Mouse (Mus musculus) midbrain, embryonic 11.5 days (tissue): ENCODE measurements at regions not wholly inside any gene's neighbourhood (a gene's known extent, or its start where the extent isn't known, plus 50 kb on each side); places are given as distances from the start of the nearest gene placed in this dataset.
A peak's percentile ranks its signal among the peaks of the same experiment; 100 is the strongest.

Experiments
- ATAC-seq: fragments of 200-750 bp; cut with Nextera tagmentation; 2 replicates; pipeline ENCODE4 v1.8.0; 2017; ENCODE audit warnings: moderate TSS enrichment, moderate library complexity; ENCODE audit not compliant: low FRiP score
- DNase-seq: peaks from one replicate; pipeline ENCODE4 v3.0.0; 2015; ENCODE audit warnings: low spot score; ENCODE audit errors: missing footprints
- H3K27ac ChIP-seq: fragments of 300-500 bp; sonication (generic); 2 replicates; pipeline ENCODE4 v1.5.1; 2014; ENCODE audit warnings: low read depth, low read length
- H3K27me3 ChIP-seq: fragments of 300-500 bp; sonication (generic); 2 replicates; pipeline ENCODE4 v1.6.1; 2014; ENCODE audit warnings: mild to moderate bottlenecking, low read length, moderate library complexity, mixed read lengths; ENCODE audit not compliant: control insufficient read depth, insufficient read depth
- H3K36me3 ChIP-seq: fragments of 300-500 bp; sonication (generic); 2 replicates; pipeline ENCODE4 v1.6.1; 2014; ENCODE audit warnings: mild to moderate bottlenecking, low read length, moderate library complexity, mixed read lengths; ENCODE audit not compliant: control insufficient read depth, insufficient read depth
- H3K4me1 ChIP-seq: fragments of 300-500 bp; sonication (generic); 2 replicates; pipeline ENCODE4 v1.6.1; 2014; ENCODE audit warnings: low read length; ENCODE audit not compliant: control insufficient read depth, insufficient read depth
- H3K4me2 ChIP-seq: fragments of 300-500 bp; sonication (generic); 2 replicates; pipeline ENCODE4 v1.6.1; 2014; ENCODE audit warnings: mild to moderate bottlenecking, moderate library complexity
- H3K4me3 ChIP-seq: fragments of 300-500 bp; sonication (generic); 2 replicates; pipeline ENCODE4 v1.5.1; 2014; ENCODE audit warnings: low read depth, low read length
- H3K9ac ChIP-seq: fragments of 300-500 bp; sonication (generic); 2 replicates; pipeline ENCODE4 v1.6.1; 2014; ENCODE audit warnings: low read length
- H3K9me3 ChIP-seq: fragments of 300-500 bp; sonication (generic); 2 replicates; pipeline ENCODE4 v1.6.1; 2016; ENCODE audit warnings: low read length; ENCODE audit not compliant: control insufficient read depth
- WGBS: fragments of 180-500 bp; shearing (Covaris S2); extraction: QIAGEN DNeasy Blood & Tissue Kit; methylation state at CpG from one replicate; pipeline ENCODE4 v1.1.7; 2014; 5-methylcytosine and 5-hydroxymethylcytosine counted together

- H3K27ac ChIP-seq, result no peak overlapping the region
- no peaks in the 10 kb centered on the region for H3K9me3 ChIP-seq
- no peaks in the 10 kb centered on the region for H3K36me3 ChIP-seq
- 44% methylated on average over 1 of the region's 1 CpGs for WGBS
- H3K4me2 ChIP-seq, result no peak overlapping the region
- no peaks in the 10 kb centered on the region for H3K27me3 ChIP-seq
- no peak overlapping the region for H3K4me3 ChIP-seq
- ATAC-seq, result no peak
- no peak overlapping the region for H3K9ac ChIP-seq
- peak; percentile 86 for DNase-seq
- H3K4me1 ChIP-seq, result no peaks in the 10 kb centered on the region
These were observed 1909.6 kb upstream of the 5930422O12Rik start for GRCm38 (mm10) chr8:31518903-31519302.

GRCm38 (mm10) chr8:31520991-31521448 lies 1907.5 kb upstream of the 5930422O12Rik start:
- no peak overlapping the region for H3K4me3 ChIP-seq
- WGBS, result 62% methylated on average over 2 of the region's 2 CpGs
- H3K36me3 ChIP-seq, result no peaks in the 10 kb centered on the region
- H3K4me2 ChIP-seq, result no peak overlapping the region
- ATAC-seq (no peak), DNase-seq (no peak)
- no peaks in the 10 kb centered on the region for H3K9me3 ChIP-seq
- H3K27me3 ChIP-seq, result no peaks in the 10 kb centered on the region
- no peaks in the 10 kb centered on the region for H3K4me1 ChIP-seq
- H3K9ac ChIP-seq, result no peak overlapping the region
- no peak overlapping the region for H3K27ac ChIP-seq

GRCm38 (mm10) chr8:31525071-31525470 lies 1903.4 kb upstream of the 5930422O12Rik start:
- Histone ChIP-seq H3K36me3 (no peaks in the 10 kb centered on the region), H3K4me3 (no peak overlapping the region), H3K4me1 (no peaks in the 10 kb centered on the region), H3K9ac (no peak overlapping the region), H3K4me2 (no peak overlapping the region), H3K27ac (no peak overlapping the region), H3K27me3 (no peaks in the 10 kb centered on the region), H3K9me3 (no peaks in the 10 kb centered on the region)
- WGBS, result 87% methylated on average over 5 of the region's 5 CpGs
- DNase-seq (no peak), ATAC-seq (no peak)

- H3K9ac ChIP-seq, result no peak overlapping the region
- no peak overlapping the region for H3K4me2 ChIP-seq
- H3K4me3 ChIP-seq, result no peak overlapping the region
- H3K27ac ChIP-seq, result no peak overlapping the region
- DNase-seq (no peak), ATAC-seq (no peak)
- H3K27me3 ChIP-seq, result no peaks in the 10 kb centered on the region
- no peaks in the 10 kb centered on the region for H3K36me3 ChIP-seq
- no peaks in the 10 kb centered on the region for H3K9me3 ChIP-seq
- 91% methylated on average over 3 of the region's 3 CpGs for WGBS
- no peaks in the 10 kb centered on the region for H3K4me1 ChIP-seq
These were observed 1889.3 kb upstream of the 5930422O12Rik start for GRCm38 (mm10) chr8:31539251-31539650.

- Histone ChIP-seq H3K4me2 (no peak overlapping the region), H3K9me3 (no peaks in the 10 kb centered on the region), H3K27ac (no peak overlapping the region), H3K36me3 (no peaks in the 10 kb centered on the region), H3K27me3 (no peaks in the 10 kb centered on the region), H3K4me1 (no peaks in the 10 kb centered on the region), H3K9ac (no peak overlapping the region), H3K4me3 (no peak overlapping the region)
- 57% methylated on average over 4 of the region's 4 CpGs for WGBS
- no peak for DNase-seq
- no peak for ATAC-seq
These were observed 1886.9 kb upstream of the 5930422O12Rik start for GRCm38 (mm10) chr8:31541646-31542045.

- H3K27ac ChIP-seq, result no peak overlapping the region
- DNase-seq (no peak), ATAC-seq (peak; percentile 42; the same call in 1 of the 2 replicates)
- H3K4me2 ChIP-seq, result no peak overlapping the region
- H3K4me3 ChIP-seq, result no peak overlapping the region
- H3K4me1 ChIP-seq, result no peaks in the 10 kb centered on the region
- H3K9me3 ChIP-seq, result no peaks in the 10 kb centered on the region
- no peaks in the 10 kb centered on the region for H3K27me3 ChIP-seq
- H3K36me3 ChIP-seq, result no peaks in the 10 kb centered on the region
- no peak overlapping the region for H3K9ac ChIP-seq
These were observed 1854.4 kb upstream of the 5930422O12Rik start for GRCm38 (mm10) chr8:31574136-31574535.

GRCm38 (mm10) chr8:31576129-31576528 lies 1852.4 kb upstream of the 5930422O12Rik start:
- Histone ChIP-seq H3K4me1 (no peaks in the 10 kb centered on the region), H3K27ac (no peak overlapping the region), H3K4me2 (no peak overlapping the region), H3K9me3 (no peaks in the 10 kb centered on the region), H3K4me3 (no peak overlapping the region), H3K9ac (no peak overlapping the region), H3K27me3 (no peaks in the 10 kb centered on the region), H3K36me3 (no peaks in the 10 kb centered on the region)
- DNase-seq, result no peak
- ATAC-seq, result no peak
- 73% methylated on average over 2 of the region's 2 CpGs for WGBS

GRCm38 (mm10) chr8:31584661-31585060 lies 1843.8 kb upstream of the 5930422O12Rik start:
- Histone ChIP-seq H3K9me3 (no peaks in the 10 kb centered on the region), H3K36me3 (no peaks in the 10 kb centered on the region), H3K4me3 (no peak overlapping the region), H3K9ac (no peak overlapping the region), H3K27me3 (no peaks in the 10 kb centered on the region), H3K4me1 (no peaks in the 10 kb centered on the region), H3K27ac (no peak overlapping the region), H3K4me2 (no peak overlapping the region)
- ATAC-seq (no peak), DNase-seq (no peak)
- WGBS, result 85% methylated on average over 1 of the region's 1 CpGs

GRCm38 (mm10) chr8:31599536-31599935 lies 1829.0 kb upstream of the 5930422O12Rik start:
- H3K36me3 ChIP-seq, result no peaks in the 10 kb centered on the region
- H3K4me3 ChIP-seq, result no peak overlapping the region
- no peak overlapping the region for H3K27ac ChIP-seq
- no peak overlapping the region for H3K9ac ChIP-seq
- H3K4me1 ChIP-seq, result no peaks in the 10 kb centered on the region
- no peak overlapping the region for H3K4me2 ChIP-seq
- DNase-seq (no peak), ATAC-seq (no peak)
- 85% methylated on average over 5 of the region's 5 CpGs for WGBS
- no peaks in the 10 kb centered on the region for H3K9me3 ChIP-seq
- no peaks in the 10 kb centered on the region for H3K27me3 ChIP-seq

GRCm38 (mm10) chr8:31600979-31601378 lies 1827.5 kb upstream of the 5930422O12Rik start:
- WGBS, result 77% methylated on average over 3 of the region's 3 CpGs

More at GRCm38 (mm10) chr8:31600979-31601378, 1827.5 kb upstream of the 5930422O12Rik start:
- no peak overlapping the region for H3K4me2 ChIP-seq
- H3K9me3 ChIP-seq, result no peaks in the 10 kb centered on the region
- H3K4me3 ChIP-seq, result no peak overlapping the region
- H3K4me1 ChIP-seq, result no peaks in the 10 kb centered on the region
- H3K27me3 ChIP-seq, result no peaks in the 10 kb centered on the region
- H3K27ac ChIP-seq, result no peak overlapping the region
- ATAC-seq (no peak), DNase-seq (no peak)
- no peak overlapping the region for H3K9ac ChIP-seq
- no peaks in the 10 kb centered on the region for H3K36me3 ChIP-seq
